Mouse (Mus musculus): ENCODE results near the gene Cfap97.
A peak's percentile ranks its signal among the peaks of the same experiment; 100 is the strongest.
"Not testable (repeated sequence)": the region's sequence is repeated elsewhere in the genome, so short reads cannot be mapped to it uniquely, and the experiment has no call there.

Cfap97 gene

DNA sequence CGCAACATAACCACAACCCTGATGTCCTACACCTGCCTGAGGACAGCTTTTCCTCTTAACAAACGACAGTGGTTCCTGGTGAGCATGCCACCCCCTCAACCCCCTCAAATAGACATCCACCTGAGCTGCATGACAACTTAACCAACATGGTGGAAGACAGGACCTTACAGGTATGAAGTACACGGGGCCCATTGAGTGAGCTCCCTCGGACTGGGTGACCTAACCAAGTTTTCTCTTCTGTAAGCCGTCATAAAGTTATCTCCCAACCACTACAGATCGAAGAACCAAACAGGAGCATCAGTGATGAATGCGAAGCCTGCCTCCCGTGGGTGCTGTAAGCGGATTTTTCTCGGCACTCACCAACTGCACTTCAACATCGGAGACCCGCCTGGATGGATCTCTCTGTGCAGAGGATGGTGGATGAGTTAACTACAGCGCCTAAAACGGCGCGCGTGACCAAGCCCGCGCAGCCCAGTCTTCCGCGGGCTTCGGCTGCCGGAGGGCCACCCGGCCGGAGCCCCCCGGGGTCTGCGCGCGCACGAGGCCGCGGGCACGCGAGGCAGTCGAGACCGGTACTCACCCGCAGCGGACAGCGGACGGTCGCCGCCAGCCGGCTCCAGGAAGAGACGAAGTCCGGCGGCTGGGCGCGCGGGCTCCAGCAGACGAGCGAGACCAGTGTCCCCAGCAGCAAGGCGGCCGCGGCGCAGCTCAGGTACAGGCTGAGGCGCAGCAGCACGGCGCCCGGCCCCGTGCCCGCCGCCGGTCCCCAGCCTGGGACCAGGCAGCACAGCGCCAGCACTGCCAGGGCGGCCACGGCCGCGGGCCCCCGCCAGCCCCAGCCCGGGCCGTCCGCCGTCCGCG lies at the start of gene Cfap97:
Gene Cfap97 (plus strand): TSS at position 570 of the 861 bp plus-strand sequence.
- no peak for DNase-seq (ENCODE audit: low read depth, low spot score)

DNA sequence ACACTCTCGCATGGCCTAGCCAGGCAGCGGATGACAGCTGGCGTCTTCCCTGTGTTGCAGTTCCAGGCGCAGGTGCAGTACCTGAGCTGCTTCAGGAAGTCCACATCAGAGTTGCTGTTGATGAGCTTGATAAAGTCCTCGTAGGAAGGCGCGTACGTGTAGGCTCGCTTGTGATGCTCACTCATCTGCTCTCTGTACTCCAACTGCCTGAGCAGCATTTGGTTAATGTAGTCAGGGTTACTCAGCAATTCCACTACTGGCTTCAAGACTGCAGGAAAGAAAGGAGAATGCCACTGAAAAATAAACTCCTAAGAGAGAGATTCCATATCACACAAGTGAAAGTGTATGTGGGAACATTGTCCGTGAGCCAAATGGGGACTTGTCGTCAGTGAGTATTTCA lies 48.1 kb upstream of the Cfap97 start:
- no peak for DNase-seq (ENCODE audit: low read depth, low spot score)

DNA sequence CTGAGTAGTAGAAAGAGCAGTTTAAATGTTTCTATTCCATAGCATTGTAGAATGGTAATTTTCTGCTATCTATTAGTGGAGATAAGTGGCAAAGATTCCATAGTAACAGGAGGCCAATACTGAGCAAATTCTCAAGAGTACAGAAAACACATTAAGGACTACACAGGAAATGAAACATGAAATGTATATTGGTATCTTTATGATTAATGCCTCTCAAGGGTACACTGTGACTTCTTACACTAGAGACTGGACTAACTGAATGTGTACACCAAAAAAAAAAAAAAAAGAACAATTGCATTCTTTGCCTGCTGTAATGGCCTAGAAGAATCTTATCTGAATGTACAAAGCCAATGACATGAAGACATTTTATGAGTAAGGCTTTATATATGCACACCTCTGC lies 43.9 kb upstream of the Cfap97 start:
- DNase-seq (ENCODE audit: low read depth, low spot score) = no peak

DNA sequence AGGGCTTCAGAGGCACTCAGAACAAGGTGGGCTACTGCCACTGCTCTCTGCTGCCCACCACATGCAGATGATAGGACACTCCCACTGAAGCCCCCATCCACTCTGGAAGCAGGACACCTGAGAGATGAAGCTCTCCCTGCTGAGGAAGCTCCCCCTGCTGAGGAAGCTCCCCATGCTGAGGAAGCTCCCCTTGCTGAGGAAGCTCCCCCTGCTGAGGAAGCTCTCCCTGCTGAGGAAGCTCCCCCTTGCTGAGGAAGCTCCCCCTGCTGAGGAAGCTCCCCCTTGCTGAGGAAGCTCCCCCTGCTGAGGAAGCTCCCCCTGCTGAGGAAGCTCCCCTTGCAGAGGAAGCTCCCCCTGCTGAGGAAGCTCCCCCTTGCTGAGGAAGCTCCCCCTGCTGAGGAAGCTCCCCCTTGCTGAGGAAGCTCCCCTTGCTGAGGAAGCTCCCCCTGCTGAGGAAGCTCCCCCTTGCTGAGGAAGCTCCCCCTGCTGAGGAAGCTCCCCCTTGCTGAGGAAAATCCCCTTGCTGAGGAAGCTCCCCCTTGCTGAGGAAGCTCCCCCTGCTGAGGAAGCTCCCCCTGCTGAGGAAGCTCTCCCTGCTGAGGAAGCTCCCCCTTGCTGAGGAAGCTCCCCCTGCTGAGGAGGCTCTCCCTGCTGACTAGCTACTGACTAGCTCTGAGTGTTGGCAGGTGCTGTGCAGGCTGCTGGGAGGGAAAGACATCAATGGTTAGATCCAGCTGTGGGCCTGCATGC lies 38.0 kb upstream of the Cfap97 start:
- not testable (repeated sequence) for DNase-seq (ENCODE audit: low read depth, low spot score)

DNA sequence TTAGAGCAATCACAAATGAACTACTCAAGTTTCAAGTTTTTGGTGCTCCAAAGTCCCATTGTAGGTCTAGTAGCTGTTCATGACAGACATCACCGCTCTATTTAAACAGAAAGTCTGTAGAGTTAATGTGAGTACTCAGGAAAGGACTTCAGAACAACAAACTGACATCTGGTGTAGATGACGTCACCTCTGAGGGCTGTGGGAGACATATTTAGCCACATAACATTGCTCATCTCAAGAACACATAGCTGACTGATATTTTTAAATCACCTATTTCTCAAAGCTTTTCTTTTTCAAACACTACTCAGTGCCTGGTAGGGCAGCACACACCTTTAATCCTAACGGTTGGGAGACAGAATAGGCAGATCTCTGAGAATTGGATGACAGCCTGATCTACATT lies 34.4 kb upstream of the Cfap97 start:
- no peak for DNase-seq (ENCODE audit: low read depth, low spot score)

DNA sequence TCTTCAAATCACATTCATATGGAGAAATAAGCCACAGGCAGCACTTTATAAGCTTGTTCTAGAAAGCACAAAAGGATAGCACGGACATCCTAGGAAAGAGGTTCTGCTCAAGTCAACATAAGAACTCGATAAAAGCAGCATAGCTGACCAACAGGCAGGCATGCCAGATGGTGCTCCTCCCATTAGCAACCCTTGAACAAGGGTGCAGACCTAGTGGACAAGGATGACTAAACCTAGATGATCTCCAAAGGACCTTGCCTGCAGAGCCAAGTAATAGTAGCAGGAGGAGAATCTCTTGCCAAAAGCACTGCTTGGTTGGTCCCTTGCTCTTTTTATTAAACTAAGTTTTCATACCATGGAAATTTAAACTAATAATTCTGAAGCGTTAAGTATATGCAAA lies 32.4 kb upstream of the Cfap97 start:
- no peak for DNase-seq (ENCODE audit: low read depth, low spot score)

DNA sequence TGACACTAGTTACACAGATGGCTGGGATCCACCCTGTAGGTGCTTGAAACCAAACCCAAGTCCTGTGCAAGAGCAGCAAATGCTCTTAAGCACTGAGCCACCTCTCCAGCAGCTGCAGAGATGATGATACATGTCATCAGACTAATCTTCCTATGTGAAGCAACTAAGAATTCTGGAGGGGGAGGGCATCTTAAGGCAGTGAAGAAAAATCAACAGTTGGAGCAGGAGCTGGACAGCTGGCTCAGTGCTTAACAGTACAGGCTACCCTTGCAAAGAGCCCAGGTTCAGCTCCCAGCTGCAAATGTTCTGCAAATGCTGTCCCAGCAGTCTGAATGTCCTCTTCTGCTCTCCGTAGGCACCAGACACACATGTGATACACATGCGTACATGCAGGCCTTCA lies 29.1 kb upstream of the Cfap97 start:
- no peak for DNase-seq (ENCODE audit: low read depth, low spot score)

DNA sequence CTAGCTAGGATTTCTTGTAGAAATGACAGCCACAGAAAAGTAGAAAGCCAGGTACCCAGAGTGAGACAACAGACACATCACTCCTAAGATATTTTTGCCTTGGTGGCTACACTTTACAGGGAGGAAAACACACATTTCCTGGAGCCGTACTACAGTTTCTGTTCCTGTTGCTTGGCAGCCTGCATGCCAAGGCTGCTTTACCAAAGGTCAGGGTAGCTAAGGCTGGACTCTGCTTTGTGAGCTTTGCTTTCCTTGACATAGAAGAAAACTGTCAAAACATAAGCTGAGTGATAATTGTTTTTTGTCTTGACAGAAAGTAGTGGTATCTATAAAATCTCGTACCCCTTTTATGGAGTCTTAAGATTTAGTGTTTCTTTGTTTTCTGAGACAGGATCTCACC lies 21.1 kb upstream of the Cfap97 start:
- DNase-seq (ENCODE audit: low read depth, low spot score) = no peak

DNA sequence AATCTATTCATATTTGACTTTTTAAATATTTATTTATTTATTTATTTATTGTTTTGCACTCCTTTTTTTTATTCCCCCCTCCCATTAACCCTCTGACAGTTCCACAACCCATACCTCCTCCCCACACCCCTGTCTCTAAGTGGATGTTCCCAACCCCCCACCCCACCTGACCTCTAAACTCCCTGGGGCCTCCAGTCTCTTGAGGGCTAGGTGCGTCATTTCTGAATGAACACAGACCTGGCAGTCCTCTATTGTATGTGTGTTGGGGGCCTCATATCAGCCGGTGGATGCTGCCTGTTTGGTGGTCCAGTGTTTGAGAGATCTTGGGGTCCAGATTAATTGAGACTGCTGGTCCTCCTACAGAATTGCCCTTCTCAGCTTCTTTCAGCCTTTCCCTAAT lies 16.0 kb upstream of the Cfap97 start:
- not testable (repeated sequence) for DNase-seq (ENCODE audit: low read depth, low spot score)

DNA sequence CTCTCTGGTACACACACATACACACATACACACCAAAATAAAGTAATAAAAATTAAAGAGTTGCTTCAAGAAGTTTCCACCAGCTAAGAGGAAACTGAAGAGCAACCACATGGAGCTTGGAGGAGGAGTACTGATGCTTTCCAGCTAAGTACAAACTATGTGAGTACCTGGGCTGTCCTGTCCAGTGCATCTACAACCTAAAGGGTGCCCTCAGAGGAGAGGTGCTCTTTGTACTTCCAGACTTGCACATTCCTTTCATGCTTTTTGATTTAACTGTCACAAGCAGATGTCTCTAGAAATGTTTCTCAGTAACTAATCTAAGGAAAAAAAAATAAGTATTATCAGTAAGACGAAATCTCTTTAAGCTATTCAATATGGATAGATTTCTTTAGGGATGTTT lies 14.2 kb upstream of the Cfap97 start:
- no peak for DNase-seq (ENCODE audit: low read depth, low spot score)

DNA sequence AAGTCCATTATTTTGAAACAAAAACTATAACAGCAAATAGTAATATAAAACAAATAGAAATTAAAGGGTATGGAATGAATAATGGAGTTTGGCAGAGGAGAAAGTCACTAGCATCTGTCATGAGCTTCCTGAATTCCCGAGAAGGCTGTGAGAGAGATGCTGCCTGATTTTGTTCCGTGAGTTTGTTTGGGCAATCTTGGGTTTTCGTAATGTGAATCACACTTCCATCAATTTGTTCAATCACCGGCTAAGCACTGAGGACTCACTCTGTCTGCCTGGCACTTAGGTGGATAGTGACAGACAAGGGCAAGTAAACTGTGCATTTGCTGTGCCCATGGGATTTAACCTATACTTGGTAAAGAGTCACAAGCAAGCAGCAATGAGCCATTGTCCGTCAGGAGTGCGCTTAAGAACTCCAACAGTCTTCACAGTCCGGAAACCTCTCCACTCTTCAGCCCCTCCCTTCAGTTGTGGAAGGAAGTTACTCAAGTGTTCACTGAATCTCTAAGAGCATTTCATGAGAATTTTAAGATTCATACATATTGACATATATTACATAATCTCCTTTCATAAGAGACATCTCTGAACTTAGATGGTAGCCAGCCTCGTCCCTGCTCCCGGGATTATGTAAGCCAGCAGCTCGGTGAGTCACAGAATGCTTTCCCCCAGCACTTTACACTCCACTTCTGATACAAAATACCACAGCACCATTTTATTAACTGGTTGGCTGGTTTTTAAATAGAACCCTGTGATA lies 13.6 kb upstream of the Cfap97 start:
- no peak for DNase-seq (ENCODE audit: low read depth, low spot score)

DNA sequence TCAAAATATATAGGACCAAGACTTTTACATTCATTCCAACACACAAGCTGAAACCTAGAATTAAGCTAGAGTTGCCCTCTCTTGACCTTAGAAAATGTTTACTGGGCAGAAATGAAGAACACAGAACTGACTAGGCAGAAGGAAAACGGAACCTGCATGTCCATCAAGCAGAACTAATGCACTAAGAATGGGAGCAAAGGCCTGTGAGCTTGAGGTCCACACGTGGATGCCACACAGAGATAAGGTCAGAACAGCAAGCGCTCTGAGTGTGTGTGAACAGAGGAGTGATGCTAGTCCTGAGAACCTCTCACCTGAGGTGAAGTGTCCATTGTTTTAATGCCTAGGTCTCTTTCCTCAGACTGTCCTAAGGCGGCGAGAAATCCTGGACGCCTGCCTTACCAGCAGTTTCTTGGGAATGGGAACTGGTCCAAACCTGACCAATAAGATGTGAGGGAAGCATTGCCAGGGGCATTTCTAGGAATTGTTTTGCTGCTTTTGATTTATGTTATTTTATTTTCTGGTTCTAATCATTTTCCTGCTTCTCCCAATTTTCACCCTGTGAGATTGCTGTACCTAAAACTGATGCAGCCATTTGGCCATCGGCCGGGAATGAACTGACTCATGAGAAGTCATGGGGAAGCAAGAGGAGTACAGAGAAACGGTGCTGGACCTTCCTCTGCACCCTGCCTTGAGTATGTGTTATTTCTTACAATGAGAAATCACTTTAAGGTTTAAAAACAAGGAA lies 11.0 kb upstream of the Cfap97 start:
- DNase-seq (ENCODE audit: low read depth, low spot score) = no peak

DNA sequence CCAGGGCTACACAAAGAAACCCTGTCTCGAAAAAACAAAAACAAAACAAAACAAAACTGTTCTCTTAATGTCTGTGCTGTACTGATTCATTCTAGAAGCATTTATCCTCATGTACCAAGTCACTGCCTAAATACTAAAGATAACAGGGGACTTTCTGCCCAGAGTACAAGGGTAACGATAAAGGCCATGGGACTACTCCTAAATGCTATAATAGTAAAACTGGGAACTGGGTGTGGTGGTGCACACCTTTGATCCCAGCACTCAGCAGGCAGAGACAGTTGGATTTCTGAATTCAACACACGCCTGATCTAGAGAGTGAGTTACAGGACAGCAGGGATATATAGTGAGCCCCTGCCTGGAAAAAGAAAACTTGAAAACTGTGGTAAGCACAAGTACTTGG lies 9.9 kb upstream of the Cfap97 start:
- DNase-seq (ENCODE audit: low read depth, low spot score) = no peak

DNA sequence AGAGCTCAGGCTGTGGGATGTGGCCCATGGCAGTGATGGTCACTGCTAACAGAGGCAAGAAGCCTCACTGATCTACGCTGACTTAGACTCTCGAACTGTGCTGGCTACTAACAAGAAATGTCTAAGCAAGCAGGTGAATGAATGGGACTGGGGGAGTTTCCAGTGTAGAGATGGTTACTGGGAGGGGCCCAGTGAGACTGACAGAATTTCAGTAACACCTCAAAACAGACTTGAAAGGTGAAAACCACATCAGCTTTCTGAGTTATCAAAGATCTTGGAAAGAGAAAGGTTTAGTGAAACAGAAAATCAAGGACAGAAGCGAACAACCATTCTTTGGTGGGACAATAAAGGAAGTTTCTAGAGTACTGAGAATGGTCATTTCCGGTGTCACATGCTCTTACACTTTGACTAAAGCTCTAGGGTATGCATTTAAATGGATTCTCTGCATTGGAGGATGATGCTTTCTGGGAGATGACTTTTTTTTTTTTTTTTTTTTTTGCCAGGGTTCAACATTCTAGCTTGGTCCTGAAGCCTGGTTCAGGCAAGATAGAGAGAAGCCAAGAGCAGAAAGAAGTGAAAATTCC lies 9.0 kb upstream of the Cfap97 start:
- DNase-seq (ENCODE audit: low read depth, low spot score) = no peak

DNA sequence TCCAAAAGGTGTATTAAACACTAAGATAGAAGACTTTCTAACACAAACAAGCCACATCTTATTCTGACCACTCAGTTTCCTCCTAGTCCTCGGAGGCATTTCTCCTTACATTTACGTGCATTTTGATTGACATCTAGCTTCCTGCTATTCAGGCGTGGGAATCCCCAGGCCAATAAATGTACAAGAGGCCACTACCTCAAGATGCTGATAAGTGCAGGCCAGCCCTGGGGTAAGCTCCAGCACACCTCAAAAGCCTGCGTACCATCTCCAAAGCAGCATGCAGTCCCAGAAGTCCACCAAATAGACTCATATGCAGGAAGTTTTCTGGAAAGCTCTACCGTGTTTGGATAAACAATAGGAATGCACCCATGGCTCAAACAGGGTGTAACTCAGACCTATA lies 8.1 kb upstream of the Cfap97 start:
- no peak for DNase-seq (ENCODE audit: low read depth, low spot score)

DNA sequence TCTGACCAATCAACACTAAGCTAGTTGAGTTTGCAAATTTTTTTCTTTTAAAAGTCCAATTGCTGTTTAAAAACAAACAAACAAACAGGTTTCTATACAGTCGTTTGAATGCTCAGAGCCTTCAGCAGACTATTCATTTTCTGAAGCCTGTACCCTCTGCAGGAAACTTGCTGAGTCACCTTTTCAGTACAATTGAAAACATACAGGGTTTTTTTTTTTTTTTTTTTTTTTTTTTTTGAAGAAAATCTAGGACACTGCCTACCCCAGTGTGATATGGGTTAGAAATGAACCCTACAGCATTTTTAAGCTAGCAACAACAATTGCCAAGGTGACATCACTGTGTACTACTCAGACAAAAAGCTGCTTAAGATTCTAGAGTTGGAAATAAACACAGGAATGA lies 7.6 kb upstream of the Cfap97 start:
- DNase-seq (ENCODE audit: low read depth, low spot score) = no peak

DNA sequence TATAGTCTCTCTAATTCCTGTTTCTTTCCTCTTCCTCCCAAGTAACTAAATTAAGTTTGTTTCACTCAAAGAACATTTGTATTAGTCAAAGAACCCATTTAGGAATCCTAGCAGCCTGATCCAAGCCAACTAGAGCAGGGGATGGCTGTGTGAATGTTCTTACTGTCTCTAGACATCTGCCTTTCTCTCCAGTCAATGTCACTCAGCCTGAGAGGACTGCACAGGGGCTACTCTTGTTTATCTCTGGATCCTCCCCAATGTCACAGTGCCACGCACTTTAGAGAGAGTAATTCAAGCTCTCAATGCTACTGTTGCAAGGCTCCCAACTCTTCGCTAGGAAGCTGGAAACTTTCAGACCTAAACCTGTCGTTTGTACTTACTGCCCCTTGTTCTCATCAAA lies 5.4 kb upstream of the Cfap97 start:
- no peak for DNase-seq (ENCODE audit: low read depth, low spot score)

DNA sequence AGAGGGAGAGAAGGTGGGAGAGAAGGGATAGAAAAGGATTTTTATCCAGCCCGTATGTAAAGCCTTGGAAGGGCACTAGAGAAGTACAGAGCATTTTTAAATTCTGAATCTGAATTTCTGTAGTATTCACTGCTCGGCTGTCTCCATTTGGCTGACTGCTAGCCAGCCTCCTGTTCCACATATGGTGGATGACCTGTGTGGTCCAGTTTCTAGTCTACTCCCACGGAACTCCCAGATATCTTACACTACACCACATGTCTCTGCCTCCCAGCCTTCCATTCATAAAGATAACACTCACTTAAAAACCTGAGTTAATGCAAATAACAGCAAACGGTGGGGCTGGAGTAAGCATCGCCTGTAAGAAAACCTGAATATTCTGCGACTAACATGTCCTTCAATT lies 2.3 kb upstream of the Cfap97 start:
- DNase-seq (ENCODE audit: low read depth, low spot score) = no peak

DNA sequence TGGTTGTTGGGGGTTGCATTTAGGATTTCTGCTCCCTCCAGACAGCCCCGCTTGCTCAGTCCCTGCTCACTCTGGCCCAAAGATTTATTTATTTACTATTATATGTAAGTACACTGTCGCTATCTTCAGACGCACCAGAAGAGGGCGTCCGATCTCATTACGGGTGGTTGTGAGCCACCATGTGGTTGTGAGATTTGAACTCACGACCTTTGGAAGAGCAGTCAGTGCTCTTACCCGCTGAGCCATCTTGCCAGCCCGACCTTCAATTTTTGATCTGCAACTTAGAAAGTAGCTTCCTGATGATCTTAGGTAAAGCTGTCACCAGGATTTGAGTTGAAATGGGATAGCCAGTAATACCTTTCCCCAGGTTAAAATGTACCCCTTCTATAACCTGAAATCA lies 1.8 kb upstream of the Cfap97 start:
- DNase-seq (ENCODE audit: low read depth, low spot score) = no peak

DNA sequence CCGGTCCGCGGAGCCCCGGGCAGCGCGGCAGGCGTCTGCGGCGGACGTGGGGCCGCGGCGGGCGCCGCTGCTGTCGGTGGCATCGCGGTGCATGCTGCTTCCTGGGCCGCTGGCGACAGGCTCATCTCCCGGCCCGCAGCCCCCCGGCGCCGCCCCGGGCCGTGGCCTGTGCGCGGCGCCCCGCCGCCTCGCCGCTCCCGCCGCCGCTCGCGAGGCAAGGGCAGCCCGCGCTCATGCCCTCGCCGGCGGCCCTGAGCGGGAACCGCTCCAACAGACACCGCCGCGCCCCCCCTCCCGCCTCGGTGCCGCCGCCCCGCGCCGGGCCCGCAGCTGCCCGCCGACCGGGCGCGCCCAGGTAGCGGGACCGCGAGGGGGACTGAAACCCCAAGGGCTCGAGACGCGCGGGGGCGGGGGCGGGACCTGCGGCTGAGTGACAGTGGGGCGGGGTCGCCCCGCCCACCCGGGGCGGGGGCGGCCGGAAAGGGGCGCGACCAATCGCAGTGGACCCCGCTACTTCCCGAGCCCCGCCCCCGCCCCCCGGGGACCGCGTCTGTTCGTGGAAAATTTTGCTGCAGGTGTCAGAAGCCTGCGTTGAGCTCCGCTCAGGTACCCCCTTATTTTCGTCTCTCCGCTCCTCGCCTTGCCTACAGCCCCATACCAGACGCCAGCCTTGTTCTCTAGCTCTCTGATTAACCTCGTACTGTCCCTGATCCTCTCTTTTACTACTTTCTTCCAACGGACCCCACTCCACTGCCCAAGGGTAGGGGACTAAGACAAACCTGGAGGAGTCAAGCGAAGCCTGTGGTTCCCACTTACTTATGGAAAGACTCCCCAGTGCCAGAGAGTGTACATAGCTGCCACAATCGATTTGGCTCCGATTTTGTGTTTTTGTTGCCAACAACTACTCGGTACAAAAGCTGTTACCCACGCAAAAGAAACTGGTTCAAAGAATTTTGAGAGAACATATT lies 777 bp downstream of the Cfap97 start, which contains the start of gene Snx25:
Gene Snx25 (minus strand): TSS at position 96 of the 968 bp plus-strand sequence.
- peak; percentile 73 for DNase-seq (ENCODE audit: low read depth, low spot score)
